Mouse (Mus musculus) kidney, adult 2 months (tissue): Measurements from ENCODE around the gene Dvl2.
A peak's percentile ranks its signal among the peaks of the same experiment; 100 is the strongest.

ENCODE experiments used
- CTCF ChIP-seq: fragments of 200-500 bp; conservative IDR thresholded peaks from 2 replicates; pipeline ENCODE4 v1.5.1; 2011; ENCODE audit warnings: low read depth, mild to moderate bottlenecking, control low read depth, low read length, moderate library complexity, mixed read lengths; ENCODE audit not compliant: insufficient read depth, insufficient read length
- POLR2A ChIP-seq: fragments of 200-500 bp; IDR thresholded peaks from one replicate; pipeline ENCODE4 v1.6.1; 2011; ENCODE audit warnings: low read depth, low read length, control low read depth

DNA sequence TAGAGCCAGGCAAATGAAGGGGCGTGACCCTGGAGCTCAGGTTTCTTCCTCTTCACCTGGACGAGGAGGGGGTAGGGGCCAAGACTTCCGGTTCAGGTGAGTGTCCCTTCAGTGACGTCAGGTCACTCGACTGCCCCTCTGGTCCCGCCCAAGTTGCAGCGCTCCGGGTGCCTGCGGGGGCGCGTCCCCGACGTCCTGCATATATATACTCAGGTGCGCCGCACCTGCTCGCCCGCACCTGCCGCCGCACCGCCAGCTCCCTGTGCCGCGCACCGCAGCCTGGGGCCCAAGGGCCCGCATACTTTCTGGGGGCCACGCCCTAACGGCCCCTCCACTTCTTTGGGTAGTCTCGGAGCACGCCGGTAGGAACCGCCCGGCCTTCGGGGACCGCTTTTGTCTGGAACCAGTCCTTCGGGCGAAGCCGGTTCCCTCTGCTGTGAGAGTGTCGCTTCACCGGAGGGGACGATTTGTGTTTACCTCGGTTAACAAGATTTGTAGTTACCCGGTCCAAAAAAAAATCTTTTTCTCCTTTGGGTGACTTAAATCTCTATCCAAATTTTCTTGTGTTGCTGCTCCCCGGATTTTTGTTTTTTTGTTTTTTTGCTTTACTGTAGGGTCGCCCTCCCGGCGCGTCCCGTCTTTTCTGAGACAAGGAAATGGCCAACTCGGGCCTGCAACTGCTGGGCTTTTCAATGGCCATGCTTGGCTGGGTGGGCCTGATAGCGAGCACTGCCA lies 35.0 kb upstream of the Dvl2 start:
- TF ChIP-seq CTCF = no peak
- peak; percentile 15 for TF ChIP-seq POLR2A
